17 mouse cellular contexts compared by ENCODE assay signal in genomic region chr10:62542928-62543327, GRCm38 (mm10). TPM values are rescaled to one million over a fixed set of nuclear protein-coding genes. Genes with fewer than 3 reads are reported as not detected.
DNase-seq lines count a peak whose midpoint lies in the region; ATAC-seq and TF ChIP-seq lines count a peak whose summit lies in the region.
"Had no signal": no experiment of that assay in that cellular context is flagged by ENCODE, and none has a peak within 500 bp of the region (broad histone marks: within the 10 kb centered on the region; RNA-seq: fewer than 3 reads in every experiment).

No protein-coding gene starts in this region.

- TF ChIP-seq EP300 in MEL (IDR thresholded peaks at IDR 0.05; ENCODE audit: low read depth in 1 of 2, low read length in 2 of 2): peak in 1 of 2 experiments; percentile 17; a peak in 1 of 4 replicates

- WGBS in heart, embryonic 15.5 days: 84% methylated on average over 8 of the region's 8 CpGs
- WGBS in liver, embryonic 13.5 days (ENCODE audit: insufficient replicate concordance): 66% methylated on average over 8 of the region's 8 CpGs
- WGBS in kidney, adult 2 months: 92% methylated on average over 8 of the region's 8 CpGs

- no peaks in the 10 kb centered on the region for H3K9me3 ChIP-seq in heart, embryonic 15.5 days (replicated peaks)
- no peaks in the 10 kb centered on the region for H3K9me3 ChIP-seq in MEL (replicated peaks; ENCODE audit: insufficient read depth, low read length)
- no peaks in the 10 kb centered on the region for H3K9me3 ChIP-seq in liver, embryonic 13.5 days (replicated peaks)
- H3K9me3 ChIP-seq: embryonic facial prominence, embryonic 10.5 days; heart, embryonic 13.5 days; midbrain, embryonic 15.5 days; neural tube, embryonic 15.5 days; stomach, embryonic 15.5 days had no signal

- H3K9ac ChIP-seq in heart, embryonic 15.5 days: no peak overlapping the region
- H3K9ac ChIP-seq in MEL (ENCODE audit: control insufficient read depth, low read depth, low read length, poor library complexity, severe bottlenecking): peak overlapping the region; percentile 62
- no peak overlapping the region for H3K9ac ChIP-seq in liver, embryonic 13.5 days
- H3K9ac ChIP-seq: heart, embryonic 13.5 days; midbrain, embryonic 15.5 days; neural tube, embryonic 15.5 days; stomach, embryonic 15.5 days had no signal

- no peak overlapping the region for H3K4me3 ChIP-seq in heart, embryonic 15.5 days
- H3K4me3 ChIP-seq in MEL (ENCODE audit: control insufficient read depth in 1 of 2, insufficient read depth in 1 of 2, low read depth in 2 of 2, low read length in 2 of 2): peak overlapping the region; percentile 12 to 17
- no peak overlapping the region for H3K4me3 ChIP-seq in liver, embryonic 13.5 days (replicated peaks)
- no peak overlapping the region for H3K4me3 ChIP-seq in kidney, adult 2 months (ENCODE audit: insufficient read depth, low read depth, low read length)
- H3K4me3 ChIP-seq: embryonic facial prominence, embryonic 10.5 days; heart, embryonic 13.5 days; midbrain, embryonic 15.5 days; neural tube, embryonic 15.5 days; stomach, embryonic 15.5 days had no signal

- no peaks in the 10 kb centered on the region for H3K27me3 ChIP-seq in heart, embryonic 15.5 days
- H3K27me3 ChIP-seq in MEL (ENCODE audit: control insufficient read depth in 1 of 2, insufficient read depth in 2 of 2, low read length in 2 of 2): no peaks in the 10 kb centered on the region
- H3K27me3 ChIP-seq in liver, embryonic 13.5 days: no peaks in the 10 kb centered on the region
- no peaks in the 10 kb centered on the region for H3K27me3 ChIP-seq in kidney, adult 2 months (replicated peaks; ENCODE audit: control insufficient read depth, insufficient read depth, low read length)
- H3K27me3 ChIP-seq: heart, embryonic 13.5 days; midbrain, embryonic 15.5 days; neural tube, embryonic 15.5 days; stomach, embryonic 15.5 days had no signal

- no peaks in the 10 kb centered on the region; the same call in 1 of the 2 replicates for H3K79me2 ChIP-seq in MEL (ENCODE audit: control insufficient read depth, insufficient read depth, low read length, poor library complexity)

- no peak for DNase-seq in heart, adult 8-10 months (ENCODE audit: low spot score)
- DNase-seq in MEL (ENCODE audit: low read depth, low spot score): no peak
- no peak for DNase-seq in liver, embryonic 13.5 days
- DNase-seq in natural killer cell, adult 2 months (ENCODE audit: low spot score in 2 of 2): peak; percentile 44 to 51
- no peak for DNase-seq in heart, adult 9 months (ENCODE audit: low spot score in 2 of 2)
- DNase-seq in kidney, adult 2 months: no peak
- no peak for DNase-seq in heart, postnatal 36 days
- DNase-seq: cerebellum, adult 9-11 months; left cerebral cortex, postnatal 4 days; right cerebral cortex, adult 18-20 months had no signal

- TF ChIP-seq RAD21 in MEL (IDR thresholded peaks at IDR 0.05; ENCODE audit: low read depth, low read length): no peak

- no peak for ATAC-seq in heart, embryonic 15.5 days (replicated peaks; ENCODE audit: insufficient number of reproducible peaks, insufficient read depth, low FRiP score, low read depth)
- ATAC-seq in liver, embryonic 13.5 days (ENCODE audit: low read depth): 0 out of 2 replicates have a peak, but pooled peaks have one; percentile 2
- ATAC-seq: hindbrain, embryonic 16.5 days; midbrain, embryonic 15.5 days had no signal

- H3K4me1 ChIP-seq in heart, embryonic 15.5 days (replicated peaks): peaks cover 3% of the 10 kb centered on the region; the same call in 1 of the 2 replicates
- H3K4me1 ChIP-seq in MEL (ENCODE audit: control insufficient read depth in 1 of 2, insufficient read depth in 2 of 2, low read length in 2 of 2): peaks cover 6 to 32% of the 10 kb centered on the region in 2 experiments
- peaks cover 39% of the 10 kb centered on the region for H3K4me1 ChIP-seq in liver, embryonic 13.5 days (replicated peaks)
- H3K4me1 ChIP-seq in kidney, adult 2 months (ENCODE audit: control insufficient read depth, insufficient read depth, low read length): peaks cover 4% of the 10 kb centered on the region; the same call in 1 of the 2 replicates
- H3K4me1 ChIP-seq: embryonic facial prominence, embryonic 10.5 days; midbrain, embryonic 15.5 days; neural tube, embryonic 15.5 days; stomach, embryonic 15.5 days had no signal

- H3K27ac ChIP-seq in heart, embryonic 15.5 days: peak overlapping the region; percentile 34; the same call in 1 of the 2 replicates
- H3K27ac ChIP-seq in MEL (ENCODE audit: control insufficient read depth, low read depth, low read length): peak overlapping the region; percentile 98
- peak overlapping the region; percentile 30 for H3K27ac ChIP-seq in liver, embryonic 13.5 days
- H3K27ac ChIP-seq in kidney, adult 2 months (ENCODE audit: insufficient read depth, low read depth, low read length): no peak overlapping the region; the same call in 1 of the 2 replicates
- H3K27ac ChIP-seq: embryonic facial prominence, embryonic 10.5 days; heart, embryonic 13.5 days; midbrain, embryonic 15.5 days; neural tube, embryonic 15.5 days; stomach, embryonic 15.5 days had no signal

- TF ChIP-seq POLR2A in MEL (IDR thresholded peaks at IDR 0.05; ENCODE audit: control insufficient read depth in 1 of 2, insufficient read depth in 1 of 2, low read depth in 1 of 2, low read length in 2 of 2, poor library complexity in 1 of 2): no peak
- no peak for TF ChIP-seq POLR2A in kidney, adult 2 months (IDR thresholded peaks at IDR 0.05; ENCODE audit: low read depth, low read length)

- intact Hi-C loops in heart, postnatal 36 days (cut with DNase I): no loop called here

- no peaks in the 10 kb centered on the region for H3K36me3 ChIP-seq in heart, embryonic 15.5 days
- H3K36me3 ChIP-seq in MEL (ENCODE audit: control insufficient read depth in 1 of 2, insufficient read depth in 2 of 2, low read length in 2 of 2): peaks cover 0 to 16% of the 10 kb centered on the region in 2 experiments; a peak in 2 of 4 replicates
- no peaks in the 10 kb centered on the region for H3K36me3 ChIP-seq in liver, embryonic 13.5 days
- H3K36me3 ChIP-seq in kidney, adult 2 months (ENCODE audit: control insufficient read depth, insufficient read depth, low read length): no peaks in the 10 kb centered on the region
- H3K36me3 ChIP-seq: embryonic facial prominence, embryonic 10.5 days; heart, embryonic 13.5 days; midbrain, embryonic 15.5 days; neural tube, embryonic 15.5 days; stomach, embryonic 15.5 days had no signal

- no peak overlapping the region for H3K4me2 ChIP-seq in heart, embryonic 15.5 days
- H3K4me2 ChIP-seq in liver, embryonic 13.5 days: peak overlapping the region; percentile 23; the same call in 1 of the 2 replicates
- H3K4me2 ChIP-seq: heart, embryonic 13.5 days; midbrain, embryonic 15.5 days; neural tube, embryonic 15.5 days; stomach, embryonic 15.5 days had no signal

- TF ChIP-seq CTCF in MEL (IDR thresholded peaks at IDR 0.05 in 2 of 3, conservative IDR thresholded peaks at IDR 0.05 in 1 of 3; ENCODE audit: control insufficient read depth in 1 of 3, insufficient read depth in 1 of 3, low read depth in 2 of 3, low read length in 3 of 3, poor library complexity in 1 of 3, severe bottlenecking in 1 of 3): no peak
- TF ChIP-seq CTCF in kidney, adult 2 months (conservative IDR thresholded peaks at IDR 0.05; ENCODE audit: insufficient read depth, insufficient read length, low read depth, low read length): no peak

TF ChIP-seq in MEL, 35 proteins besides CTCF, POLR2A, EP300 and RAD21 (continues in another document):
- TF ChIP-seq GATA1 (IDR thresholded peaks at IDR 0.05; ENCODE audit: low read depth, low read length) (0 out of 2 replicates have a peak, but pooled peaks have one; percentile 16), NRF1 (IDR thresholded peaks at IDR 0.05; ENCODE audit: insufficient read depth, low read depth, low read length, poor library complexity, severe bottlenecking) (no peak)

RNA-seq across cellular contexts. Expression of gene Srgn, which starts 15.7 kb away (rescaled TPM):
- 11.7 and 21.5 TPM in 2 replicates for polyA plus RNA-seq in heart, embryonic 15.5 days (2015; fragmentation: Nextera tagmentation; extraction: Ambion mirVana)
- total RNA-seq in heart, adult 8-10 months (2022): 10 to 100 TPM; 36.1 to 45.8 (median 37.8) TPM
- 217 and 236 TPM in 2 replicates for total RNA-seq in MEL (2012; rRNA removed)
- polyA plus RNA-seq in MEL (2012; ENCODE audit: insufficient read depth in 1 of 2, insufficient read length in 2 of 2, low read depth in 1 of 2, low replicate concordance in 2 of 2, missing spikeins in 1 of 2): 100 to 1,000 TPM in 1 of 2 experiments, not detected in 1; 164 TPM
- 67.1 and 71.8 TPM in 2 replicates for polyA plus RNA-seq in liver, embryonic 13.5 days (2015; fragmentation: Nextera tagmentation; extraction: Ambion mirVana)
- polyA plus RNA-seq in kidney, adult 2 months (2012; rRNA removed): 20.8 and 34.2 TPM in 2 replicates
- 10 to 100 TPM; 45.2 to 51.5 TPM for total RNA-seq in heart, postnatal 36 days (2021)

RNA-seq across cellular contexts. Expression of gene Kif1bp, which starts 35.3 kb away (rescaled TPM):
- 28.0 and 32.2 TPM in 2 replicates for polyA plus RNA-seq in heart, embryonic 15.5 days (2015; fragmentation: Nextera tagmentation; extraction: Ambion mirVana)
- total RNA-seq in heart, adult 8-10 months (2022): 10 to 100 TPM; 43.5 to 46.8 (median 44.8) TPM
- 17.3 and 17.6 TPM in 2 replicates for total RNA-seq in MEL (2012; rRNA removed)
- 100 to 1,000 TPM in 1 of 2 experiments, 10 to 100 TPM in 1; 24.7 to 177 TPM for polyA plus RNA-seq in MEL (2012; ENCODE audit: insufficient read depth in 1 of 2, insufficient read length in 2 of 2, low read depth in 1 of 2, low replicate concordance in 2 of 2, missing spikeins in 1 of 2)
- polyA plus RNA-seq in liver, embryonic 13.5 days (2015; fragmentation: Nextera tagmentation; extraction: Ambion mirVana): 12.9 and 13.7 TPM in 2 replicates
- 31.0 and 36.1 TPM in 2 replicates for polyA plus RNA-seq in kidney, adult 2 months (2012; rRNA removed)
- 10 to 100 TPM; 42.8 to 44.4 TPM for total RNA-seq in heart, postnatal 36 days (2021)

RNA-seq across cellular contexts. Expression of gene Vps26a, which starts 56.3 kb away (rescaled TPM):
- polyA plus RNA-seq in heart, embryonic 15.5 days (2015; fragmentation: Nextera tagmentation; extraction: Ambion mirVana): 66.7 and 71.3 TPM in 2 replicates
- total RNA-seq in heart, adult 8-10 months (2022): 10 to 100 TPM; 42.9 to 55.6 (median 50.1) TPM
- 34.2 and 43.6 TPM in 2 replicates for total RNA-seq in MEL (2012; rRNA removed)
- 10 to 100 TPM in 1 of 2 experiments, not detected in 1; 64.1 TPM for polyA plus RNA-seq in MEL (2012; ENCODE audit: insufficient read depth in 1 of 2, insufficient read length in 2 of 2, low read depth in 1 of 2, low replicate concordance in 2 of 2, missing spikeins in 1 of 2)
- 49.1 and 67.3 TPM in 2 replicates for polyA plus RNA-seq in liver, embryonic 13.5 days (2015; fragmentation: Nextera tagmentation; extraction: Ambion mirVana)
- 16.7 and 24.5 TPM in 2 replicates for polyA plus RNA-seq in kidney, adult 2 months (2012; rRNA removed)
- total RNA-seq in heart, postnatal 36 days (2021): 10 to 100 TPM; 46.5 to 46.6 TPM

RNA-seq across cellular contexts. Expression of gene Ddx21, which starts 59.2 kb away (rescaled TPM):
- 9.7 and 11.1 TPM in 2 replicates for polyA plus RNA-seq in heart, embryonic 15.5 days (2015; fragmentation: Nextera tagmentation; extraction: Ambion mirVana)
- total RNA-seq in heart, adult 8-10 months (2022): 10 to 100 TPM; 27.4 to 31.3 (median 29.2) TPM
- 299 and 313 TPM in 2 replicates for total RNA-seq in MEL (2012; rRNA removed)
- 1,000 to 10,000 TPM in 1 of 2 experiments, 100 to 1,000 TPM in 1; 386 to 2,442 TPM for polyA plus RNA-seq in MEL (2012; ENCODE audit: insufficient read depth in 1 of 2, insufficient read length in 2 of 2, low read depth in 1 of 2, low replicate concordance in 2 of 2, missing spikeins in 1 of 2)
- 26.3 and 32.2 TPM in 2 replicates for polyA plus RNA-seq in liver, embryonic 13.5 days (2015; fragmentation: Nextera tagmentation; extraction: Ambion mirVana)
- polyA plus RNA-seq in kidney, adult 2 months (2012; rRNA removed): 6.8 and 9.3 TPM in 2 replicates
- total RNA-seq in heart, postnatal 36 days (2021): 10 to 100 TPM; 27.6 to 29.9 TPM

Comparison
In these comparisons a context has a peak if more than half of its experiments do, and no peak if none do; other contexts are left out.
1. H3K4me3 ChIP-seq: peak in MEL (2 of 2); none in heart, embryonic 15.5 days (single experiment), liver, embryonic 13.5 days (single experiment) and kidney, adult 2 months (single experiment).
2. DNase-seq: peak in natural killer cell, adult 2 months (2 of 2); none in heart, adult 8-10 months (single experiment), MEL (single experiment), liver, embryonic 13.5 days (single experiment), heart, adult 9 months (0 of 2), kidney, adult 2 months (single experiment) and heart, postnatal 36 days (0 of 2).